Mouse (Mus musculus) CH12.LX (cell line): ENCODE measurements around the gene Cryl1. TPM values are rescaled to one million over a fixed set of nuclear protein-coding genes. Genes with fewer than 3 reads are reported as not detected.

Experiments
- DNase-seq: peaks from one replicate; pipeline ENCODE4 v3.0.0-alpha.2; 2013; ENCODE audit errors: extremely low read depth
- H3K27ac ChIP-seq: 2 replicates; pipeline ENCODE4 v1.5.1; 2012; ENCODE audit warnings: low read depth, mild to moderate bottlenecking, control low read depth, moderate library complexity; ENCODE audit not compliant: insufficient read depth
- H3K27me3 ChIP-seq: replicated peaks from 2 replicates; pipeline ENCODE3; 2012; ENCODE audit warnings: inconsistent platforms
- H3K36me3 ChIP-seq, 2 experiments: replicated peaks in 1 of 2; 2 replicates each; pipeline versions ENCODE3 to v1.6.1; 2012; ENCODE audit warnings: inconsistent platforms in 1 of 2, low read length in 1 of 2, mild to moderate bottlenecking in 1 of 2, mixed read lengths in 1 of 2, moderate library complexity in 1 of 2; ENCODE audit not compliant: control insufficient read depth in 1 of 2, insufficient read depth in 1 of 2
- H3K4me1 ChIP-seq, 2 experiments: 2 replicates each; pipeline ENCODE4 v1.6.1; 2012; ENCODE audit warnings: inconsistent platforms in 1 of 2, moderate library complexity in 1 of 2; ENCODE audit not compliant: insufficient read depth in 2 of 2, control insufficient read depth in 1 of 2
- H3K4me2 ChIP-seq: 2 replicates; pipeline ENCODE4 v1.6.1; 2012; ENCODE audit warnings: low read depth, mild to moderate bottlenecking, control low read depth; ENCODE audit not compliant: poor library complexity, insufficient read depth, severe bottlenecking
- H3K4me3 ChIP-seq, 3 experiments: fragments of 150-350 bp in 1 of 3; sonication (generic) in 1 of 3; replicated peaks in 1 of 3; 2 replicates each; pipeline versions ENCODE3 to v1.5.1; 2011 to 2012; ENCODE audit warnings: low read depth in 2 of 3, low read length in 2 of 3, mild to moderate bottlenecking in 2 of 3, moderate library complexity in 2 of 3, control low read depth in 1 of 3, improper control_type of control experiment in 1 of 3, inconsistent platforms in 1 of 3, mixed read lengths in 1 of 3; ENCODE audit not compliant: poor library complexity in 1 of 3
- H3K79me2 ChIP-seq: replicated peaks from 2 replicates; pipeline ENCODE4 v1.6.1; 2012; ENCODE audit warnings: mild to moderate bottlenecking, moderate library complexity; ENCODE audit not compliant: control insufficient read depth, poor library complexity, insufficient read depth, severe bottlenecking; ENCODE audit errors: extremely low read depth
- H3K9ac ChIP-seq: 2 replicates; pipeline ENCODE4 v1.6.1; 2012; ENCODE audit warnings: low read depth, mild to moderate bottlenecking, control low read depth, moderate library complexity; ENCODE audit not compliant: insufficient read depth
- H3K9me3 ChIP-seq: replicated peaks from 2 replicates; pipeline ENCODE3; 2012; ENCODE audit warnings: low read length, inconsistent platforms, mixed read lengths
- BHLHE40 ChIP-seq: IDR thresholded peaks from 2 replicates; pipeline ENCODE4 v1.6.1; 2011; ENCODE audit warnings: mild to moderate bottlenecking, low read depth, low read length, improper control_type of control experiment
- CHD2 ChIP-seq: IDR thresholded peaks from 2 replicates; pipeline ENCODE4 v1.6.1; 2011; ENCODE audit warnings: low read length, improper control_type of control experiment
- E2F4 ChIP-seq: IDR thresholded peaks from 2 replicates; pipeline ENCODE4 v1.6.1; 2011; ENCODE audit warnings: low read depth, low read length, improper control_type of control experiment; ENCODE audit not compliant: insufficient replicate concordance
- ELF1 ChIP-seq: IDR thresholded peaks from 2 replicates; pipeline ENCODE4 v1.6.1; 2014; ENCODE audit warnings: low read depth, mild to moderate bottlenecking, inconsistent platforms, low read length, improper control_type of control experiment
- ETS1 ChIP-seq: conservative IDR thresholded peaks from 2 replicates; pipeline ENCODE4 v1.6.1; 2012; ENCODE audit warnings: low read depth, mild to moderate bottlenecking, inconsistent platforms, low read length, improper control_type of control experiment, moderate library complexity
- HCFC1 ChIP-seq: IDR thresholded peaks from 2 replicates; pipeline ENCODE4 v1.6.1; 2012; ENCODE audit warnings: low read depth, mild to moderate bottlenecking, inconsistent platforms, low read length, improper control_type of control experiment
- JUN ChIP-seq: IDR thresholded peaks from 2 replicates; pipeline ENCODE4 v1.6.1; 2011; ENCODE audit warnings: low read depth, mild to moderate bottlenecking, low read length, improper control_type of control experiment, moderate library complexity; ENCODE audit not compliant: insufficient read depth
- JUND ChIP-seq: conservative IDR thresholded peaks from 2 replicates; pipeline ENCODE4 v1.6.1; 2011; ENCODE audit warnings: low read depth, low read length, improper control_type of control experiment
- MAX ChIP-seq: IDR thresholded peaks from 2 replicates; pipeline ENCODE4 v1.6.1; 2011; ENCODE audit warnings: low read length, improper control_type of control experiment
- MAZ ChIP-seq: IDR thresholded peaks from 2 replicates; pipeline ENCODE4 v1.6.1; 2012; ENCODE audit warnings: low read depth, mild to moderate bottlenecking, inconsistent platforms, low read length, improper control_type of control experiment, moderate library complexity
- MEF2A ChIP-seq: IDR thresholded peaks from 2 replicates; pipeline ENCODE4 v1.6.1; 2014; ENCODE audit warnings: low read depth, mild to moderate bottlenecking, inconsistent platforms, low read length, improper control_type of control experiment, borderline replicate concordance
- MYC ChIP-seq: IDR thresholded peaks from 2 replicates; pipeline ENCODE4 v1.6.1; 2011; ENCODE audit warnings: low read depth, mild to moderate bottlenecking, improper control_type of control experiment, low read length
- NELFE ChIP-seq: IDR thresholded peaks from 2 replicates; pipeline ENCODE4 v1.6.1; 2011; ENCODE audit warnings: low read depth, low read length, improper control_type of control experiment
- NRF1 ChIP-seq: IDR thresholded peaks from 2 replicates; pipeline ENCODE4 v1.6.1; 2014; ENCODE audit warnings: low read depth, mild to moderate bottlenecking, inconsistent platforms, low read length, improper control_type of control experiment, moderate library complexity
- PAX5 ChIP-seq: IDR thresholded peaks from 2 replicates; pipeline ENCODE4 v1.6.1; 2012; ENCODE audit warnings: low read length, inconsistent platforms, mixed read lengths
- POLR2A ChIP-seq: IDR thresholded peaks from 2 replicates; pipeline ENCODE4 v1.6.1; 2011; ENCODE audit warnings: low read depth, mild to moderate bottlenecking, improper control_type of control experiment, low read length
- RAD21 ChIP-seq: IDR thresholded peaks from 2 replicates; pipeline ENCODE4 v1.6.1; 2011; ENCODE audit warnings: low read depth, mild to moderate bottlenecking, low read length, improper control_type of control experiment, moderate library complexity
- SIN3A ChIP-seq: IDR thresholded peaks from 2 replicates; pipeline ENCODE4 v1.6.1; 2012; ENCODE audit warnings: low read length, improper control_type of control experiment, inconsistent platforms
- SMC3 ChIP-seq: IDR thresholded peaks from 2 replicates; pipeline ENCODE4 v1.6.1; 2011; ENCODE audit warnings: low read depth, low read length, improper control_type of control experiment
- TBP ChIP-seq: conservative IDR thresholded peaks from 2 replicates; pipeline ENCODE4 v1.6.1; 2011; ENCODE audit warnings: low read depth, low read length, improper control_type of control experiment
- USF1 ChIP-seq: IDR thresholded peaks from 2 replicates; pipeline ENCODE4 v1.6.1; 2014; ENCODE audit warnings: low read depth, mild to moderate bottlenecking, inconsistent platforms, low read length, improper control_type of control experiment
- ZC3H11A ChIP-seq: IDR thresholded peaks from 2 replicates; pipeline ENCODE4 v1.6.1; 2012; ENCODE audit warnings: low read depth, mild to moderate bottlenecking, inconsistent platforms, low read length, improper control_type of control experiment
- ZKSCAN1 ChIP-seq: IDR thresholded peaks from 2 replicates; pipeline ENCODE4 v1.6.1; 2012; ENCODE audit warnings: low read depth, inconsistent platforms, low read length, improper control_type of control experiment, borderline replicate concordance
- ZMIZ1 ChIP-seq: IDR thresholded peaks from 2 replicates; pipeline ENCODE4 v1.6.1; 2012; ENCODE audit warnings: low read depth, mild to moderate bottlenecking, inconsistent platforms, low read length, improper control_type of control experiment
- dilution Hi-C: fragments of 300-500 bp; cut with MboI; formaldehyde crosslinking; loops from 2 replicates; pipeline ENCODE4 v1.14.3; 2020; ENCODE audit warnings: low sequenced_read_pairs; ENCODE audit not compliant: extremely low pct_unique_long_range_greater_than_20kb, extremely low pct_ligation_motif_present
- in situ Hi-C: fragments of 300-500 bp; cut with MboI; formaldehyde crosslinking; loops from 3 replicates; pipeline ENCODE4 v1.14.3; 2019; ENCODE audit warnings: low sequenced_read_pairs, low pct_ligation_motif_present, low pct_unique_long_range_greater_than_20kb, mixed read lengths
- polyA plus RNA-seq: library from polyadenylated mRNA; unstranded; fragments of >175 nt; gene quantifications from 2 replicates; pipeline ENCODE4 v1.2.1, GENCODE M21; 2012; ENCODE audit warnings: low read depth; ENCODE audit not compliant: insufficient read length
- total RNA-seq, 2 experiments: library from RNA; depleted of rRNA; stranded (reverse); fragments of 300-350 nt in 1 of 2; fragments of >200 nt in 1 of 2; gene quantifications; 2 replicates each; pipeline ENCODE4 v1.2.3; 2012 to 2014

The Cryl1 gene
- total and polyA plus RNA-seq, 3 experiments = 13.1 to 33.7 (median 31.8) TPM

DNA sequence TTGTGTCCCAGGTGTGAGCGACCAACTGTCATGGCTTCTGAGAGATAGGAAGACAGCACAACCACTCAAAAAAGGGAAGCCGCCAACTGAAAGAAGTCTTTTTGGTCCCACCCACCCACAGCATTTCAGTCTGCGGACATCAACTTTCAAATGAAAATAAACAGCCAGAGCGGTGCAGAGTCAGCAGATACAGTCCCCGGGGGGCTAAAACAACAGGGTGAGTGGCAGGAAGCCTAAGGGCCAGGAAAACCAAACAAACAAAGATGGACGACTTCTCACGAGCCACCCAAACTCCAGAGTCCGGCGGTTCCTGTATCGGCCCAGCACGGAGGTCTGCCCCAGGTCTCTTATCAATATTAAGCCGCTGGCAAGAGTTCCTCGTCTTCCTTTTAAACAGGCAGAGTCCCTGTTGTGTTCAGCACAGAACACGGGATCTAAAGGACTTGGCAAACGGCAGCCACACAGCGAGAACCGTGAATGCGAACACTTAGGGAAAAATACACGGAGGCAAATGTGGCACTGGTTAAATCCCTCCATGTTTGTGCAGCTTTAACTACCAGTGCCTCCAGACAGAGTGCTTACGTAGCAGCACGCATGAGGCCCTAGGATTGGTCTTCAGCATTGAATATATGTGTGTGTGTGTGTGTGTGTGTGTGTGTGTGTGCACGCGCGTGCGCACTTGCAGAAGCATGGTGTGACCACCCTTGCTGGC lies 53.4 kb downstream of the Cryl1 start:
- Histone ChIP-seq H3K4me3 (no peak overlapping the region), H3K79me2 (no peaks in the 10 kb centered on the region), H3K27ac (no peak overlapping the region), H3K27me3 (no peaks in the 10 kb centered on the region), H3K9me3 (no peaks in the 10 kb centered on the region), H3K4me2 (no peak overlapping the region), H3K36me3 (peaks cover 0 to 57% of the 10 kb centered on the region in 2 experiments), H3K4me1 (peaks cover 0 to 16% of the 10 kb centered on the region in 2 experiments; a peak in 2 of 4 replicates), H3K9ac (no peak overlapping the region)
- in situ Hi-C loops (no loop called here), dilution Hi-C loops (no loop called here)
- no peak for DNase-seq
- TF ChIP-seq ZC3H11A = no peak
- TF ChIP-seq USF1 = no peak
- TF ChIP-seq MEF2A = no peak
- TF ChIP-seq PAX5 = no peak
- no peak for TF ChIP-seq E2F4

GRCm38 (mm10) chr14:57343057-57343750 lies 55.1 kb downstream of the Cryl1 start:
- no peak for DNase-seq
- dilution Hi-C loops = no loop called here

DNA sequence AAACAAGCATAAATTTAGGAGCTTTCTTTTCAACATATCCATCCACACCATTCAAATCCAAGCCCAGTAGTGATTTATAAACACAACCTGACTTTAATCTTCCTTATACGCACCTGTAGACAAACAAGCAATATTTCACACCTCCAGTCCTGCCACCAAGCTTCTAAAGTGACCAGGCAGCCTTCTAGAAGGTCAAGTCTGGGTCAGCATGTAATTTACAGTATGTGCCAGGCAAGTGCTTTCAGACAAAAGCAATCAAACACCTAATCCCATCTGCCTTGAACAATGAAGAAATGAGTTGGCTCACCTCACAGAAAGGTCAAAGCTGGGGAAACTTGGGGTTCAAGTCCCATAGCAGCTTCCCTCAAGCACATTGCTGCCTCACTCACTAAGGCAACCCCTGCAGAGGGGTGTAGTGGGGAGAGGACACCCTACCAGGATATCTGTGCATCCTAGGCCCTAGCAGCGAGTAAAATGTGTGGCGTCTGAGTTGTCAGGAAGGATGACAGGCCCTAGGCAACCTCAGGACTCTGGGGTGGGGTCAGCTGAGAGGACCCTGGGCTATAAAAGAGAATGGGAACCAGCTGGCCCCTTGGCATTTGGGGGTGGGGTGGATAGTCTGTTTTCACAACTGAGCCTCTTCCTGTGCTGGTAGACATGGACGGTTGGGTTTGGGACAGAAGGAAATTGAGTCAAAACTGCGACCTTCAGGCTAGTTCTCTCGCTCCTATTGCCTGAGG lies 55.8 kb downstream of the Cryl1 start:
- no peaks in the 10 kb centered on the region for H3K79me2 ChIP-seq
- dilution Hi-C loops = no loop called here
- no peak overlapping the region for H3K4me2 ChIP-seq
- no peak overlapping the region for H3K27ac ChIP-seq
- in situ Hi-C loops = no loop called here
- peaks cover 0 to 5% of the 10 kb centered on the region in 2 experiments; a peak in 2 of 4 replicates for H3K4me1 ChIP-seq
- no peak overlapping the region for H3K4me3 ChIP-seq
- H3K36me3 ChIP-seq = peaks cover 0 to 54% of the 10 kb centered on the region in 2 experiments
- H3K27me3 ChIP-seq = no peaks in the 10 kb centered on the region
- no peak for DNase-seq
- TF ChIP-seq JUN (no peak), ELF1 (no peak), JUND (no peak), RAD21 (no peak), SIN3A (no peak), ZKSCAN1 (no peak), E2F4 (no peak), ZMIZ1 (no peak), NRF1 (no peak), BHLHE40 (no peak), MAZ (no peak), TBP (no peak), CHD2 (no peak), POLR2A (no peak), ZC3H11A (no peak), MAX (no peak)
- no peak overlapping the region for H3K9ac ChIP-seq
- H3K9me3 ChIP-seq = no peaks in the 10 kb centered on the region

More at GRCm38 (mm10) chr14:57343057-57343750, 55.1 kb downstream of the Cryl1 start:
- no peaks in the 10 kb centered on the region for H3K9me3 ChIP-seq
- H3K4me3 ChIP-seq = no peak overlapping the region
- H3K4me1 ChIP-seq = peaks cover 0 to 10% of the 10 kb centered on the region in 2 experiments; a peak in 2 of 4 replicates
- H3K27ac ChIP-seq = no peak overlapping the region
- H3K4me2 ChIP-seq = no peak overlapping the region
- H3K79me2 ChIP-seq = no peaks in the 10 kb centered on the region
- TF ChIP-seq SMC3 = no peak
- no peak for TF ChIP-seq ETS1
- TF ChIP-seq HCFC1 = no peak
- no peak for TF ChIP-seq MYC
- TF ChIP-seq NELFE = no peak
- TF ChIP-seq TBP = no peak
- TF ChIP-seq PAX5 = no peak
- no peak for TF ChIP-seq SIN3A
- peaks cover 0 to 55% of the 10 kb centered on the region in 2 experiments for H3K36me3 ChIP-seq
- H3K27me3 ChIP-seq = no peaks in the 10 kb centered on the region
- H3K9ac ChIP-seq = no peak overlapping the region
- in situ Hi-C loops = no loop called here
